Mouse (Mus musculus) mesoderm, embryonic 11.5 days (tissue): ENCODE data around the gene Lgals1.

Source experiments
- DNase-seq: peaks from one replicate; pipeline ENCODE4 v3.0.0-alpha.2; 2012; ENCODE audit warnings: low read depth, low spot score

Lgals1 gene

GRCm38 (mm10) chr15:78908982-78909381, 17.5 kb upstream of the Lgals1 start:
- DNase-seq = no peak

DNA sequence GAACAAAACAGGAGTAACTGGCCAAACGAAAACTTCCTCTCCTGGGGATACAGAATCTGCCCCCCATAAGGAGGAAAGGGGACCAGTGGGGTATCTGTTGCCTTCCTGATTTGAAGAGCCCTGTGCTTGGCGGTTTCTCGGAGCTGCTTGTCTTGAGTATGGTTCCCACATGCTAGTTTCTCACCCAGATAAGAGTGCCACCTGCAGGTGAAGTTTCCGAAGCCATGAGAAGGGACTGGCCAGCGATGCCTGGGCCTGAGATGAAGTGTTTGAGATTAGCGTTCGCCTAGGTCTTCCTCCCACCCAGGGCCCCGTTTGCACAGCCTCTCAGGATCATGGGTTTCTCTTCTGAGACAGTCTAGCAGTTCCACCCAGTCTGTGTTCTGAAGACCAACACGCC, 14.5 kb upstream of the Lgals1 start:
- DNase-seq = no peak

DNA sequence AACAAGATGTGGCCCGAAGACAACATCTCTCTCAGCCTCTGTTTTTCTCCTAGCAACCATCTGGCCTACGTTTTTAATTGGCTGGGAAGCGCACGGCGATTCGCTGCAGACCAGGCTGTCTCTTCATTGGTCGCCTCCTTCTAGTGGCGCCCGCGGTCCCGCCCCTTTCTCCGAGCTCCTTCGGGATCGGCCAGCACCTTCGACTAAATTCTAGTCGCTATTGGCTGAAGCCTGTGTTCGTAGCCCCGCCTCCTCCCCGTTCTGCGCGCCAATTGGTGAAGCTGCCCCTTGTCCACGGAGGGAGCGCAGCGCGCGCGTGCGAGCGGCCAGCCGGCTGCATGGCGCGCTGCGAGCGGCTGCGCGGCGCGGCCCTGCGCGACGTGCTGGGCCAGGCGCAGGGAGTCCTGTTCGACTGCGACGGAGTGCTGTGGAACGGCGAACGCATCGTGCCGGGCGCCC, 12.9 kb upstream of the Lgals1 start, which contains the start of gene Pdxp:
TSS of gene Pdxp (plus strand) at position 288 of the 459 bp plus-strand sequence.
- DNase-seq = peak; percentile 99

DNA sequence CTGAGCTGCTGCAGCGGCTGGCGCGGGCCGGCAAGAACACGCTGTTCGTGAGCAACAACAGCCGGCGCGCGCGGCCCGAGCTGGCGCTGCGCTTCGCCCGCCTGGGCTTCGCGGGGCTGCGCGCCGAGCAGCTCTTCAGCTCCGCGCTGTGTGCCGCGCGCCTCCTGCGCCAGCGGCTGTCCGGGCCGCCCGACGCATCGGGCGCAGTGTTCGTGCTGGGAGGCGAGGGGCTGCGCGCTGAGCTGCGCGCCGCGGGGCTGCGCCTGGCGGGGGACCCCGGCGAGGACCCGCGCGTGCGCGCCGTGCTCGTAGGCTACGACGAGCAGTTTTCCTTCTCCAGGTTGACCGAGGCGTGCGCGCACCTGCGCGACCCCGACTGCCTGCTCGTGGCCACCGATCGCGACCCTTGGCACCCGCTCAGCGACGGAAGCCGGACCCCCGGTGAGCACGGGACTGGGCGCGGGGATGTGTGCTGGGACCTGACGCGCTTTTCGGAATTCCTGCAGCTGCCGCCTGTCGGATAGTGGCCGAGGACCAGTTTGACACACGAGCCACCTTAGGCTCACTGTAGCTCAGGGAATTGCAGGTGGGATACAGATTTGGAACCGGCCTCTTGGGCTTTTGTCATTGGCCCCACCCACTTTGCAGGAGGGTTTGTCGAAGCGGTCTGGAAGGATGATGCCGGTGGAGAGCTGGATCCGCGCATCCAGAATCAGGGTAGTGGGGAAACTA, 12.3 kb upstream of the Lgals1 start:
- no peak for DNase-seq

DNA sequence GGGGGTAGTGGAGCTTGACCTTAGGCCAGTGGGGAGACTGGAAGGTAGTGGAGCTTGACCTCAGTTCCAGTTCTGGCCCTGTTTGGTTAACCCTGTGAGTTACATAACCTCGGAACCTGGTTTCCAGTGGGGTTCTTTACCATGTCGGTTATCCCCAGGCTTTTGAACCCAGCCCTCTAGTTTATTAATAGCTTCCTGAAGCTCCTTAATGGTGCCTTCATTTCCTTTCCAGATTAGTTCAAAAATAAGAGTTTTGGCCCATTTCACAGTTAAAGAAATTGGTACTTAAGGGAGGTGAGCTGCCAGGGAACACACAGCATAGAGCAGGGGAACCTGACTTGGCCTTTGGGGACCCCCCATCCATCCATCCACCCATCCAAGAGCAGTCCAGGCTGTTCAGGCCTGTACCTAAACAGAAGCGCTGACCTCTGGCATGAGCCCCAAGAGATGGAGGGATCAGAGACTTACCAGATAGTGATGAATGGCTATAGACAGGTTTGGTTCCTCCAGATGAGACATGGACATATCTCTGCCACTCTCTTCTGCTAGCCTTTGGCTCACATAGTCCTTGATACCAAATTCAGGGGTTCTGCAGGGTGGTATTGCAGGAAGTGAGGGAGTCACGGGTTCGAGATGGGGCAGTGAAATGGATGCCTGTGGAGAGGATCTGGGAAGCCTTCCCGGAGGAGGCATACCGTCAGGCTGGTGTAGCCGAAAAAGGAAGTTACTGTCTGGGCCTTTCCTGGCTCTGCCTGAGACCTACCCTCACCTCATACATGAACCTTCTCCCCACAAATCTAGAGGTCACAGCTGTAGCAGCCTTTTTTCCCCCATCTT, 11.5 kb upstream of the Lgals1 start:
- DNase-seq = no peak

GRCm38 (mm10) chr15:78915660-78916017, 10.9 kb upstream of the Lgals1 start:
- peak; percentile 87 for DNase-seq

DNA sequence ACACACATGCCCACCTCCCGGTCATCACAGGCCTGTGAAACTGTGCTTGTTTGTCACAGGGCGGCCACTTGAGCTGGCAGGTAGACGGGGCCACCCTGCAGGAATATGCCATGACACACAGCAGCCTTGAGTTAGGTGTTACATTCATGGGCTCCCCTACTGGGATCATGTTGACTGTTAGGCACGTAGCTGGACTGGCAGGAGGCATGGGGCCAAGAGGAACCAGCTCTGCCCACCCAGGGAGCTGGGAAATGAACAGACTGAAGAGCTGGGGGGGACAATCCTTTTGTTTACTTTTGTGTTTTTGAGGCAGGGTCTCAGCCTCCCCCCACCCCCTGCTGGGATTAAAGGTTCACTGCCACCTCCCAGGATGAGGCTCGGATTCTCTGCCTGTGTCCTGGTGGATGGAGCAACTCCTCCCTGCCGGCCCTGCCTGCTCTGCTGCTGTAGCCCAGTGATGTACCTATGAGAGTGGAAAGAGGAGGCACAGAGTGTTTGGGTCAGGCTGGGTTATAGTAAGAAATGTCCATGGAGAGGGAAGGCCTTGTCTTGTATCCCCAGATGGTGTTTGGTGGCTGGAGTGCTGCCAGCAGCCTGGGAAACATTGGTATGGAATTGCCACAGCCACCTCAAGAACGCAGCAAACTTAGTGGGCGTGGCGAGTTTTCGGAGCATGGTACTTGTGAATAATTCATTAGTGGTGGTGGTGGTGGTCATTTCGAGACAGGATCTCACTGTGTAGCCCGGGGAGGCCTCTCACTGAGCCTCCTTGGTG, 10.3 kb upstream of the Lgals1 start:
- DNase-seq = no peak

- no peak for DNase-seq
Observed at GRCm38 (mm10) chr15:78918126-78918525, 8.4 kb upstream of the Lgals1 start.

DNA sequence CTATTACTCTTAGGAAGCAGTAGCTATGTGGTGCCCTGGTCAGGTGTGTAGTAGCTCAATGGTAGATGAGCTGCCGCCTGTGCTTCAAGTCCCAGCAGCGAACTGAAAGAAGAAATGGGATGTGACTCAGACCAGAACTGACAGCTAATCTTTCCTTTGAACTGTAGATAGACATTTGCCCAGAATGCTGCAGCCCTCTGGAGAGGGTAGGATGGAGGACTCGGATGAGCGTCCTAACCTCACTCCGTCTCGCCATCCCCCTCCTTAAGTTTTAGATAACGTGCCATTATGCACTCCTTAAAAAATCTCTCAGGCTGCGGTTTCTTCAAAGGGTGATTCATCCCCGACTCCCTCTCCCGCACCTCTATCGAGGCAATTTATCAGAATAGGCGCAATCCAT, 6.6 kb upstream of the Lgals1 start:
- DNase-seq = no peak

DNA sequence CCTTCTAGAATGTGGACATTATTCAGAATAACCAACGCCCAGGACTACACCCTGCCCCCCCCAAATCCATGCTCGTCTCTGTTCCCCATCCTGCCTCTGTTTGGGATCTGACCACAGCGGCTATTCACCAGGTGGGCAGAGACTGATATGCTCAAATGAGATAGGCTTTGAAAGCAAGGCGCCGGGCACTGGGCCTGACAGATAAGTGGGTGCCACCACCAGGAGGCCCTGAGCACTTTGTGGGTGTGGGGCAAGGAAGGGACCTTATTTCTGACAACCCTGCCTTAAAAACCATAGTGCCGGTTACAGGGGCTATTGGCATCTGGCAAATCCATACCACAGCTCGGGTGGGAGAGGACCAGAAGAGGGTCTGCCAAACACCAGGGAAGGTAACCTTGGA, 3.8 kb upstream of the Lgals1 start:
- no peak for DNase-seq

DNA sequence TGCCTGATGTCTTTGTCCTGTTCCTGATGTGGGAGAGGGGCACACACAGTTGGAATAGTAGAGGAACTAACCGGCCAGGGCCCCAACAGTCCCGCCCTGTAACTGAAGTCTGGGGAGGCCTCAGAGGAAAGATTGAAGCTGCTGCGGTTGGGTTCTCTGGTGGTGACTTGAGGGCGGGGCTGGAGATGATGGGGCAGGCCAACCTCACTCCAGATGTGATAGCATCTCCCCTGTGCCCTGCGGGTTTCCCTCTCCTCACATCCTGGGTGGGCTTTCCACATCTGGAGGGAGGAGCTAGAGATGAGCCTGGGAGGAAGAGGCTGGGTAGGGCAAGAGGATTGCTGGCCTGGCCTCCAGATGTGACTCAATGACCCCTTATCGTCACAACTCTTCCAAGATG, 2.9 kb upstream of the Lgals1 start:
- DNase-seq = no peak

- no peak for DNase-seq
Observed at GRCm38 (mm10) chr15:78925129-78925528, 1.4 kb upstream of the Lgals1 start.

- DNase-seq = no peak
Observed at GRCm38 (mm10) chr15:78927021-78927787, 679 bp downstream of the Lgals1 start.

GRCm38 (mm10) chr15:78927788-78928457, 1.4 kb downstream of the Lgals1 start:
- peak; percentile 86 for DNase-seq

DNA sequence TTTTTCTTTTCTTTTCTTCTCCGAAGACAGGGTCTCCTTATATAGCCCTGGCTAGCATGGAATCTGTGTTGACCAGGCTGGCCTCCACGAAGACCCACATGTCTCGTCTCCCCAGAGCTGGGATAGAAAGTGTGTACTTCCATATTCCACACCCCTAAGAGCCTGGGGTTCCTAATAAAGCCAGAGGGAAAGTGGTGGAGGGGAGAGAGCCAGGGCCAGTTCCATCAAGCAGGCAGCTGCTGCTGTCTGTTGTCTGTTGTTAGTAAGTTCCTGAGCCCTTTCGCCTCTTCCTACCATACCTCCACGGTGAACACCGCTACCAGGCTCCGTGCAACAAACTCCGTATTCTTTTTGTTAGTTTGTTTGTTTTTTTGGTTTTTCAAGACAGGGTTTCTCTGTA, 2.0 kb downstream of the Lgals1 start:
- DNase-seq = no peak

DNA sequence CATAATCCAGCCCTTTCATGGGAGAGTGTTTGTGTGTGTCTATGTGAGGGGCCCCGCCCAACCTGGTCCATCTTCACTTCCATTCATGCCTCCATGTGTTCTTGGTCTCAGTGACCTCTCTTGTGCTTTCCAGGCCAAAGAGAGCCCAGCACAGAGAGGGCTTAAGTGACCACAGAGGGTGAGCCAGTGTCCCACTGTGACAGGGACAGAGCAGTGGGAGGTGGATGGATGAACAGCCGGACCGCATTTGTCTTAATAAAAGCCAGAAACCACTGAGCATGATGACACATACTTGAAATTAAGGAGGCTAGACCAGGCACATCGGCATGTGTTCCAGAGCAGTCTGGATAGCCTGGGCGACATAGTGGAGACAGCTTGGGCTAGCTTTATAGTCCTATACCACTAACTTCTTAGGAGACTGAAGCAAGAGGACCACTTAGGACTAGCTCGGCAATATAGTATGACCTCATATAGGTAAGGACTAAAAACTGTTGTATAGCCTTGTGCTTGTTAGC, 3.7 kb downstream of the Lgals1 start:
- no peak for DNase-seq

- DNase-seq = no peak
Observed at GRCm38 (mm10) chr15:78930801-78931426, 4.4 kb downstream of the Lgals1 start.

DNA sequence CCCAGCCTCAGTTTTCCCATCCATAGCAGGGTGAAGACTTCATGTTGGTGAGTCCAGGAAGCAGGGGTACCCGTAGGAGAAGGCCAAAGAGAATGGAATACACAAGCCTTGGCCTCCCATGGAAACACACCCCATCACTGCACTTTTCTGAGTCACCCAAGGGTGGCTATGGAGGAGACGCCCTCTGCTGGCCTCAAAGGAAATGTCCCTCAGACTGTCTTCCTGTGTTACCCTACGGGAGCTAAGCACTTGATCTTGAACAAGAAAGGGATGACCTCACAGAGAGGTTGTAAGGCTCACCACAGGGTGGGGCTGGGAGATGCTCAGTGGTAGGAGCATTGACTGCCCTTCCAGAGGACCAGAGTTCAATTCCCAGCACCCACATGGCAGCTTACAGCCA, 5.1 kb downstream of the Lgals1 start:
- DNase-seq = no peak

DNA sequence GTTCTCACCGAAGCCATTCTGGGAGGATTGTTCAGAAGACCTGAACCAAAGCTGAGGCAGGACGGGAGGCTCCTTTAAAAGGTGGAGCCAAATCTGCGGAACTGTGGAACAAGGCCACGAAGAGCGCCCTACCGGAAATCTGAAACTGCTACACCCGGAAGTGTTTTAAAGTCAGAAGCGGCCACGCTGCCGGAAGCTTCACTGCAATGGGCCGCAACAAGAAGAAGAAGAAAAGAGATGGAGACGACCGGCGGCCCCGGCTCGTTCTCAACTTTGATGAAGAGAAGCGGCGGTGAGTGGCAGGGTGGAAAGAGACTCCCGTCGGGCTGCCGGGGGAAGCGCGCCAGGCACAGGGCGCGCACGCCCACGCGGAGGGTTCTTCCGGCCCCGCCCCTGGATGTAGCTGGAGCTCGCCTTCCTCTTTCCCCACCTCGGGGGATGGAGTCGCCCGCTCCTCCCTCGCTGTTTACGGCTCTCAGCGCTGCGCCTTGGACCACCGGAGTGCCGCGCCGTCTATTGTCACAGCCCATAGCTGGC, 8.3 kb downstream of the Lgals1 start, which contains the start of gene Nol12:
TSS of gene Nol12 (plus strand) at position 150 of the 537 bp plus-strand sequence.
- DNase-seq = peak; percentile 91

- no peak for DNase-seq
Observed at GRCm38 (mm10) chr15:78936403-78936802, 9.9 kb downstream of the Lgals1 start.
